Mouse (Mus musculus) thymus, postnatal 36 days (tissue): ENCODE results near the gene Nin.
A peak's percentile ranks its signal among the peaks of the same experiment; 100 is the strongest.

Source experiments
- DNase-seq, 2 experiments: peaks; one replicate each; pipeline ENCODE4 v3.0.0; 2022; ENCODE audit warnings: mixed read lengths in 2 of 2

The Nin gene

DNA sequence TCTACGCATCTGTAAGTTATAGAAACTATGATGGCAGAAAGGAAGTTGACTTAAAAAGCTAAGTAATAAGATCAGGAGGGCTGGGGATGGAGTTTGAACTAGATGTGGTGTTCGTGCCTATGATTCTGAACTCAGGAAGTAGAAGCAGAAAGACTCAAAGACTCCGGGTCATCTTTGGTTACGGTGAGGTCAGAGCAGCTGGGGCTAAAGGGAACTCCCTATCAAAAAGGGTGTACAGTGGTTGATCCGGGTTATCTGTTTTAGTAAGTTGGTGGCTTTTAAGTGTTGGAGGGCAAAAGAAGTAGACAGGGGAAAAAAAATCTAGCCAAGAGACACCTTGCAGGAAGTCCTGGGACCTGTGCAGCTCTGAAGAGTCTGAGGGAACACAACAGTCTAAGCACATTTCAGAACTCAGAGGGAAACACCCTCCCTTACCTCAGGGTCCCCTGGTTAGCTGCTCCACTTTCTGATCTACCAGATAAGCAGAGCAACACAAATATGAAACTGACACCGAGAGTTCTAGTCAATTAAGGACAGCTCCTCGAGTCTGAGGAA lies 35.0 kb downstream of the Nin start:
- DNase-seq = no peak

DNA sequence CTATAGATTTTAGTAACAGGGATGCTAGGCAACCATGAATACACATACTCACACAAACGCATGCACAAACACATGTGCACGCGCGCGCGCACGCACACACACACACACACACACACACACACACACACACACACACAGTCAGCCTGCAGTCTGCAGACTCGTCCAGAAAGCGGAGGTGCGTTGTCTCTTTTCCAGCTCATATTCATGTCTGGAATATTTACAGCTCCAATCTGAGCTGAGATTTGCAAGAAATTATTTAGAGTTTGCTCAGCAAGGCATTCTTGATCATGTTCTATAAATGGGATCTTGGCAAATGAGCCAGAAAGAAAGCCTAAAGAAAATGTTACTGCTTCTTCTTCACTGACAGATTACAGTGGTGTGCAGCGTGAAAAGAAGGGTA lies 37.0 kb downstream of the Nin start:
- no peak for DNase-seq

DNA sequence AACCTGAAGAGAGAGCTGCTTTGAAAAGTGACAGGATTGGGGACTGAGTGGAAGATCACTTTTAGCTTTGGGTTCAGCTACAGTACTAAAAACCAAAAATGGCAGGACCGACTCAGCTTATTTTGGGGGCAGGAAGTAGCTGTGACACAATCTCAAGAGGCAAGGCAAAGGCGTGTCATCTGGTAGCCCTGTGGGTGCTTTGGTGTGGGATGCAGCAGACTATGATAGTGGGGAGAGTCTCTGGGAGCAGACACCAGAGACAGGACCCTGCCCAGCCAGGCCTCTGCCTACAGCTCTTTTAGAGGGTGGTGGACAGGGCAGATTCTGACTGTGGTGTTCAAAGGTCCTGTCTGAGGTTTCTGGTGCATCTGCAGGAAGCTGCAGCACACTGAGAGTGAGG lies 38.5 kb downstream of the Nin start:
- peak; percentile 38 to 40 for DNase-seq

DNA sequence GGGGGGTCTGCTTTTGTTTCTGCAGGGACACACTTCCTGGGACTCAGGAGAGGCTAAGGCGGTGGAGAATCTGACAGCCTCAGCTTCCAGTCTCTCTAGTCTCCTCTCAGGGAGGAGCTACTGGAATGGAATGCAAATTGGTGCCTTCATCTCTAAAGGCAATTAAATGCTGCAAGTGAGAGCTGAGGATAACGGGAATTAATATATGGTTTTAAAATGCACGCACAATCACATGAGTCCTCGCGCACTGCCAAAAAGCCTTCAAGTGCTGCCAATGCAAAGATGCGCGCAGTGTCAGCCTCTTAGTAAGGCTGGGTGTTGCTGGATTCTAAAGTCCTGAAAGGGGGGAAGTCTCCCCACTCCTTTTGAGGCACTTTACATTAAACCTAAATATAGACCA lies 42.6 kb downstream of the Nin start:
- no peak for DNase-seq

DNA sequence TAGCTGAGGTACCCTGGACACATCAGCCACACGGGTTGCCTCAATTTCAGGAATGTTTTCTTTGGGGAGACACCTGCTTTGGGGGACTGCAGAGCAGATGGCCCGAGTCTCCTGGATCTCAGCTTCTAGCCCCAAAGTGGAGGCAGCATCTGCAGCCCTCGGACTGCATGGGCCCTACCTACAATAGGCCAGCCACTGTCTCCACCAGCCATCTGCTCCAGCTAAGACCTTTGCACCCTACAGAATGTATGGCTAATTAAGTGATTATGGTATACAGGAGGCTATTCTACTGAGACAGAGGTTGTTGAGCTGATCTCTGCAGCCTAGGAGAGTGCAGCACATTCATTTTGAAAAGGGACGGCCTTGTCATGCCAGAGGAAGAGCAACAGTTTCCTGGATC lies 43.2 kb downstream of the Nin start:
- no peak for DNase-seq

DNA sequence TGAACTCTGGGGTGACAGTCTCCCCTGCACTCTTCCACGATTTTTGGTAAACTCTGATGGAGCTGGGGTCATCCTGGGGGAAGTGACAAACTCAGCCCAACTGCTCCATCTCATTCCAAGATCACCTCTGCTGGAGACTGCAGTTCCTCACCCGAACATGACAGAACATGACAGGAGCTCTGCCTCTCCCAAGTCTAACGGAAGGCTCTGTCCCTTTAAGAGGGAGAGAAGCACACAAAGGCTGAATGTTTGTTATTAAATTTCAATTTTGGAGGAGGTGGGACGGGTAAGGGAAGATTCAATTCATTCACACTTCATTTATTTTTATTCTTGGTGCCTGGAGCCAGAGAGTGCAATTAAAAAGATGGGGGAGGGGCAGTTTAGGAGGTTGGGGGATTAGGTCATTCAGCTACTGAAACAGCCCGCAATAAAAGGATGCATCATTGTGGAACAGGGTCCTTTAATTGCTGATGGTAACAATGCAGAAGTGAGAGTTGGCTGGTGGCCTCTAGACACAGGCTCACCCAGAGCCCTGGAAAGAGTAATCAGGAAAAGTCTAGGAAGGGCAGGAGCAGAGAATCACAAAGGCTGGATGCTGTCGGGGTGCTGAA lies 44.8 kb downstream of the Nin start:
- DNase-seq = no peak

DNA sequence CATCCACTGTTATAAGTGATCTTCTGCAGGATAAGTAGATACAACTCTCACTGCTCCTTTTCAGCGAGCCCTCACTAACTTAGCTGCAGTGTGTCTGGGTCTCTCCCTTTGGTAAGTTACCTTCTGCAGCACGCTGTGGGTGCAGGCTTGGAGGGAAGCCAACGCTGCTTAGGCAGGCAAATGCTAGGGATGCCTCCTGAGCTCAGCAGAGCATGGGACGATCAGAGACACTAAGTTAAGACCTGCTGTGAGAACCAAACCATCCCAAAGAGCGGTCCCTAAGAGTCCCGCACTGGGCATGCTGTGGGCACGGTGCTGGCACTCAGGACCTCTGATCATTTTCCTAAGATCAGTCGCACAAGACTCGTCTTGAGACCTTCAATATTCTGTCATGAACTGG lies 45.7 kb downstream of the Nin start:
- no peak for DNase-seq

DNA sequence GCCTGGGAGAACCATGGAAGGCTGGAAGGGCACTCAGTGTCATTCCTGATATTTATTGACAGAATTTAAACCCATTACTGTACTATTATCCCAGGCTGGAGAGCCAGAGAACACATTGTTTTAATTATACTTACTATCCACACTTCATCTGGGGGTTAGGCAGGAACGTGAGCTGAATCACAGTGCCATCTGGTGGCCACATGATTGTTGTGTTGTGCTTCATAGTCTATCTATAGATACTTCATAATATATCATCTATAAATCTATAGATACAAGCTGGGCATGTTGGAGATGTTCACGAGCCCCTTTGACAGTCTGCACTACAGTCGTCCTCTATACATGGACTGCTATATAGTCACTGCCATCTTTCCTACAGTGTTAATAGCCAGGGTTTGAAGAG lies 51.4 kb downstream of the Nin start:
- peak; percentile 37 to 55 for DNase-seq

DNA sequence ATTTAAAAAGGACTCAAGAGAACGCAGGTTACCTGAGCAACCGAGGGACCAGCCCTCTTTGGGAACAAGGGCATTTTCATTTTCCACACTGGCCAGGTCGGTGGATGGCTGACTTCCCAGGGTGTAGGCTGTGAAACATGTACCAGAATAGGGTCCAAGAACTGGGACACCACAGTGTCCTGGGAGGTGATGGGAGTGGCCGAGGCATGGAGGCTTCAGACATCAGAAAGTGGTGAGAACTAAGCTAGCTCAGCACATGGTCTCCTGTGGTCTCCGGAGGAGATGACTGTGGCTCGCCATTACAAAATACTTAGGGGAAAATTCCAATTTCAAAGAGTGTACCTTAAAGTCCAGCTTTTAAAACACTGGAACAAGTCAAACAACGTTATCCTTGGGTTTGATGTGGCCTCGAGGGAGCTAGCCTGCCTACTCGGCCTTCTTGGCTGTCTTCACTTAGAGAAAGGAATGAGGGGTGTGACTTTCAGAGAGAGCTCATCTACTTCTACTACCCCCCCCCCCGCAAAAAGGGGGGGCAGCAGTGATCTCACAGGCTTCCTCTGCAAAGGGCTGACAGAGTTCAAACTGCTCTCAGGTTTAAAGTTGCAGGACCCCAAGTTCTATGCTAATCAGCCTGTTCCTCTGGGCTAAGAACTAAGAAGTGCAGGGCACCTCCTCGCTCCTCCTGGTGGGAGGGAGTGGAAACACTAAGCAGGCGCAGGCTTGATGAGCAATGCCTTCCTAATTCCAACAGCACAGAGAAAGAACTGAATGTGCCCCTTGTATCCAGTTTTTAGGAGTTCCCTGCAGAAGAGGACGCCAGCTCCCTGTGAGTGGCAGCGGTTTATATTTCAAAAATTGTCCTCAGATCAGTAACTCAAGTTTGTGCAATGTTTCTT lies 54.3 kb downstream of the Nin start:
- peak in 1 of 2 experiments; percentile 13 for DNase-seq

DNA sequence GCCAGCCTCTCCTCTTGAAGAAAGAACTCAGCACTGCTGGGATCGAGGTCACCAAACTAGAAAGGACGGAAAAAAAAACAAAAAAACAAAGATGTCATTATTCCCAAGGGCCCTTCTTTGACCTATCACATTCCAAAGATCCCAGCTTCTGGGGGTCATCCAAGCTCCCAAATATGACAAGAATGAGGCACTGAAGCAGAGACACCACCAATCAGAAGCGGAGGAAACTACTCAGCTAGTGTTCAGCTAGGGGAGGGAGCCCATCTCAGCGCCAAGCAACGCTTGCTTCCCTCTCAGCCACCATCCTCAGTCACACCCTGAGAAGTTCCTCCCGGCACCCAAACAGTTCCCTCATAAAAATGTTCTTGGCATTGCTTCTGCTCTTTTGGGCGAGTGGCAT lies 62.8 kb downstream of the Nin start:
- no peak for DNase-seq

DNA sequence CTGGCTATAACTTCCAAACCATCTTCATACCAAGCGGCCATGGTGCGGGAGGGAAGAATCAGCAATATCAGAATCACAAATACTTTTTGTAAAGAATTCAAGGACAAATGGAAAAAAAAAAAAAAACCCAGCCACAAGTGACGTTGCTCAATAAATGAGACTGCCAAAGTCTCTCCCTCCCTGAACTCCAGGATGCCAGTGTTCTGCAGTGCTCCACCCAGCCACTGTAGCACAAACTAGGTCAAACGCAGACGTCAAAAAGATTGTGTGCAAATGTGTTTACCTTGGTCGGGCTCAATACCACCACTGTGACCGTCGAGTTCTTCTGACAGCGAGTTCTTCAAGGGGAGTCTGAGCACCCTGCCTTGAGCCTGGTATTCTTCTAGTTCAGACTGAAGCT lies 64.8 kb downstream of the Nin start:
- no peak for DNase-seq

DNA sequence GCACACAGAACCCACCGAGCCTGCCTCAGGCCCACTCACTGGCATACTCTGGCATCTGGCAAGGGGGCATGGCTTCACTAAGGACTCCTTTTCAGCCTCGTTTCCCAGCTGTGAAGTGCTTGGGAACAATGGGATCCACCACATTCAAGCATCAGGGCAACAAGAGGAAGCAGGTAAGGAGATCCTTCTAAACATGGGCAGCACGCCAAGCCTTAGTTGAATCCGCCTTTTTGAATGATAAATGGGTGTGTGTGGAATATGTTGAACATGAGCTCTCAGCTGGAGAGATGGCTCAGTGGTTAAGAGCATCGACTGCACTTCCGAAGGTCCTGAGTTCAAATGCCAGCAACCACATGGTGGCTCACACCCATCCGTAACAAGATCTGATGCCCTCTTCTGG lies 66.2 kb downstream of the Nin start:
- no peak for DNase-seq

DNA sequence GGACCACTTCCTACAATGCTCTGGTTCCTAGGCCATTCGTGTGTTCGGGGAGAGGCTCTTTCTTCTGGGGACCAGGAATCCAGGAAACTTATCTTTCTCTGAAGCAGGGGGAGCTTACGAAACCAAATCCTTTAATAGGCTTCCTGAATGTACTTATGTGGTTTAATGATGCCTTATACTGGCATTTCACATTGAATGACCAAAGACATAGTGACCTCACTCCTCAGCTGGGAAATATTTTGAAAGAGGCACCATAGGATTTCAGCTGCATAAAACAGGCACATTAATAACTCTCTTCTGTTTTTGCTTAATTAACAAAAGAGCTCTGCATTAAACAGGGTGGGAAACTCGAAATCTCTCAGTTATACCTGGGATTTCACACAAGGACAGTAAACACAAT lies 69.2 kb downstream of the Nin start:
- no peak for DNase-seq

DNA sequence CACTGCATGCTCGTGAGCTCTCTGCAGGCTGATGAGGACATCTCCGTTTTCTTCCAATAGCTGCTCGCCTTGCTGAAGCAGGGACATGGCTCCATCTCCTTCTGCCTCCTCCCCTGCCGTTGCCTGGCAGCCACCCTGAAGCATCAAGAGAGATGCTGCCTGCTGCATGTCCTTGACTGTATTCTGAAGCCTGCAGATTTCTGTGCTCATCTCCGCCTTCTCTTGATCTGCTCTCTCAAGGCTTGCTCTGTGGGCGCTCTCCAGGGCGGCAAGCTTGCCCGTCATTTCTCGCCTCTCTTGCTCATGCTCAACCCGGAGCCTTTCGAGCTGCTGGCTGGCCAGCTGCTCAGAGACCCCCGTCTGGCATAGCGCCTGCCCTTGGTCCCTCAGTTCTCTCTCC lies 70.1 kb downstream of the Nin start:
- no peak for DNase-seq

DNA sequence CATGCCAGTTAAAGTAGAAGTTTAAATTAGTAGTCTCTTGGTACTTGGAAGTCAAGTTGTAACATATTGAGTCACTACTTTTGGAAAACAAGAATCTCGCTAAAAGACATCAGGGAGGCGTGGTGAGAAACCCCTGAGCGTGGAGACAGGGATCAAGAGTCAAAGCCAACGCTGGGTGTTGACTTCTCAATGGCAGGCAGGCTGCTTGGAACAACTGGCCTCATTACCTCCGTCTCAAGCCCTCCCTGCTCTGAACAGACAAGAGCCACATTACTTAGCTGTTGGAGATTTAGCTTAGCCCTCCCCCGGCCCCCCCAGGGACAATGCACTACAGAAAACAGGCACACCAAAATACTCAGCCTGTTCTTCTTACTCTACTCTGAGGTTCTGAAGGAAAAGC lies 72.5 kb downstream of the Nin start:
- no peak for DNase-seq

DNA sequence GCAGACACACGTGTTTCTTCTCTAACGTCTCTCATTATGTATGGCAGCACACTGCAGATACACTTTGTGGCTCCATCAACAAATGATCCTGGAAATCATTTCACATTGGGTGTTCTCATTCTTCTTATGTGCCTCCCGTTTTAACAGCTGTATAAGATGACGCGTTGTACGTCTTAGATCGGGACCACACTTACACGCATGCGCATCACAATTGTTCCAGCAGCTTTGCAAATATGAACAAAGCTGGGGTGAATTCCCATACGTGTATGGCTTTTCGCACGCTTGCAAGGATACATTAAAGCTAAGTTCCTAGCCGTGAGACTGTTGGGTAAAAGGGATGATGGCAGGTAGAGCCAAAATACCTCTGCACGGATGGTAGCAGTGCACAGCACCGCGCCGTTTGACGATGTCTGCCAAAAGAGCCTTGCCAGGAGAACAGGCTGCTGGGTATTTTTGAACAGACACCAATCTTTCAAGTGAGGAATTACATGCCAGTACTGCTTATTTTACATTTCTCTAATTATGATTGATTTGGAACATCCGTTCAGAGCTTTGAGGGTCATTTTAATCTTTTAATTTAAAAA lies 76.7 kb downstream of the Nin start:
- no peak for DNase-seq

DNA sequence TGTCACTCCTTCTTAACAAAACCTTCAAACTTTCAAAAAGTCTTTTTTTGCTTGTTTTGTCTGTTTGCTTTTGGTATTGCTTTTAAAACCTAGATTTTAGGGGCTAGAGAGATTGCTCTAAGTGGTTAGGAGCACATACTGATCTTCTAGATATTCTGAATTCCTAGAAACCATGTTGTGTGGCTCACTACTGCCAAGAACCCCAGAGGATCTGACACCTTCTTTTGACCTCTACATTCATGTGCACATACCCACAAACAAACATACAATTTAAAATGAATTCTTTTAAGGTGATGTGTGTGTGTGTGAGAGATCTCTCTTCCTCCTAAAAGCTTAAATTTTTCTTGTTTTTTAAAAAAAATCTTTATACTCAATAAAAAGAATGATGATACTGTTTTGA lies 87.3 kb downstream of the Nin start:
- no peak for DNase-seq

DNA sequence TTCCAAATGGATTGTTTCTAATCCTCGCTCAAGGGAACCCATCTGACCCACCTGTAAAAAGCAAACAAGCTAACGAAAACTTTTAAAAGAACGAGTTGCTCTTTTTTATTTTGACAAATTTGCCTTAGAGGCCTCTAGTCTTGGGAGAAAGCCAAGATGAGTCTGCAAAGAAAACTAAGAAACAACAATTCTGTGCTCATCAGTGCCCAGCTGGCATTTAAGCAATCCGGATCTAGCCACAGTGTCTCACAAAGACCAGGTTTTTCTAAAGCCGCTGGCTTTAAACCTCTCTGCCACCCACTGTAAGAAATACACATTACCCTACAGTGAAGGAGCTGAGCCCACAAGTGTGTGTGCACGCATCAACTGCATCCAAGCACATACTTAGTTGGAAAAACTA lies 88.1 kb downstream of the Nin start:
- no peak for DNase-seq

DNA sequence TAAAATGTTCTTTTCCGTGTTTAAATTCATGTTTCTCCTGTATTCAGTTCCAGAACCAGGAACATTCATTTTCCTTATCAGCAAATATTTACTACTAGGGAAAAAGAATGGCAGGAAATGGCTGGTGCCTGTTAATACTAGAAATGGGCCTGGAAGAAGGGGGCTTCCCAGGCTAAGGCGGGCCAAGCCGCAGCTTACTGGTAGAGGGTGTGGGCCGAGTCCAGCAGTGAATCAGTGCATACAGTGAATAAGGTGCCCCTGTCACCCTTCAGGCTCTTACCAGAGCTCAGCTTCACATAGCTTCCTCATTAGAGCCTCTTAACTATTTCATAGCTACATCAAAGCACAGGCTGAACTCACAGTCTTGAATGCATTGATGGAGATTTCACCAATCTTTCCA lies 89.9 kb downstream of the Nin start:
- DNase-seq = no peak

DNA sequence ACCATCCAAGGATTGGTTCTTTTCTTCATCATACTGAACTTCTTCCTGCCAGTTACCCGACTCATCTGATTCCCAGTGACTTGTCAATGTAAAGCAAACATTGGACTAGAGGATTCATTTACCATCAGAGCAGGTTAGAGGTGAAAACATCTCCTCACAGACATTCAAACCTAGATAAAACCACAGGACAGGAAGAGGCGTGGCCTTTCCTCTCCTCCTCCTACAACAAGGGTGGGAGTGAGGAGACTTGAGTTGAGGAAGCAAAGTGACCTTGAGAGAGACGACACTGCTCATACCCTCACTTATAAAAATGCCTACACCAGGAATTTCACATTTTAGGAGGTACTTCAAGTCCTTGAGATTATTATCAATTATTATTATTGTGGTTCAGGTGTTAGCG lies 95.4 kb downstream of the Nin start:
- DNase-seq = peak; percentile 22 to 40

DNA sequence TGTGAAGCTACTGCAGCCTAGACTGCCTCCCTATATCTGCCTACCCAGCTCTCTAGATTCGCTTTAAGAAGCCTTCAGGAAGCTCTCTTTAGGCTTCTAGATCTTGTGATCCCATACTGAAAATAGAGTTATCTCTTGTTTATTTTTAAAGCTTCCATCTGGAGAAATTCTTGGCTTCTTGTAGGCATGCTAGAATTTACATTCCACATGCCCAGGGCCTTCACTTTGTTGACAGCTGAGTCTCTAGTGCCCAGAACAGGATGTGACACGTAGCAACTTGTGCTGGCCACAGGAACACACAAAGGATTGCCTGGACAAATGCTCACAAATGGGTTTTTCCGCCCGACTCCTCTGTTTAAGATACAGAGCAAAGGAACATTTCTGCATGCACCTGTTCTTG lies 97.6 kb downstream of the Nin start:
- no peak for DNase-seq

DNA sequence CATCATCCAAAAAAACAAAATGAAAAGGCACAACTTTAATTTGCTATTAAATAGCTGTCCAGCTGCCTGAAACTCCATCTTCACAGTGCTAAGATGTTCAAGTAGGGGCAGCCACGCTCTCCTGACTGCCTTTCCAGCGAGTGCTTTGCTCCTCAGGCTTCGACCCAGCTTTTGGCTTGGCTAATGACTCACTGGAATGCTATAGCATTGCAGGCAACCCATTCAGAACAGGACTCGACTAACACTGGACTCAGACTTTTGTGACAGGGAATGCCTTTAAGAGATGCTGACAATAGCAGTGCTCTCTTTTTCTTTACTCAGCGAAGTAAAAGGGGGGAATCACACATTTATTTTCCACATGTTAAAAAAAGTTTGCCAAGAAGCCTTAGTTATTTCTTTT lies 101.8 kb downstream of the Nin start:
- DNase-seq = no peak

DNA sequence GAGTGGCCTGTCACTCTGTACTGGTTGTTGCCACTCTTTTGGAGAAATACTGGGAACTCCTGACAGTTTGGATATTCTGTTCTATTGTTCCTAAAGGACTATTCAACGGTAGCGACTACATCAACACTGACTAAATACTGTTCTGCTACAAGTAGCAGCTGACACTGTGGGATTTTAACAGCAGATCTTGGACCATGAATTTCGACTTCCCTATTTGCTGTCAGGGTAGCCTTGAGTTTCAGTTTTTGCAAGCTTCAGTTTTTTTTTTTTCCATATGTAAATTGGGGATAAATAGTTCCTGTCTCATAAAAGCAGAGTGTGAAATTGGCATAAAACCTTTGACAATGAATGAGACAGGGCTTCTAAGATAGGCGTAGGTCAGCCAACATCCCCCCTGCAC lies 103.2 kb downstream of the Nin start:
- no peak for DNase-seq

DNA sequence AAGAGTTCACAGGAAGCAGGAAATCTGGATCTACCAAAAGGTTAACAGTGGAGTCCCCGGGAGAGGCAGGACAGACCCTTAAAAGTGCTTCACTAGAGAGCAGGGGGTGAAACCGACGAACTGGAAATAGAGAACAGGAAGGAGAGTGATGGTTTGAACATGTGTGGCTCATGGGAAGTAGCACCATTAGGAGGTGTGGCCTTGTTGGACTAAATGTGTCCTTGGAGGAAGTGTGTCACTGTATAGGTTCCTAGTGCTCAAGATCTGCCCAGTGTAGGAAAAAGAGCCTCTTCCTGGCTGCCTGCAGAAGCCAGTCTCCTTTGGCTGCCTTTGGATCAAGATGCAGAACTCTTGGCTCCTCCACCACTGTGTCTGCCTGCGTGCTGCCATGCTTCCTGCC lies 108.4 kb downstream of the Nin start:
- no peak for DNase-seq
